Mouse (Mus musculus): ENCODE measurements around the gene Lima1.
"Not testable (repeated sequence)": the region's sequence is repeated elsewhere in the genome, so short reads cannot be mapped to it uniquely, and the experiment has no call there.

Lima1 gene

GRCm38 (mm10) chr15:99801885-99802572, 73.2 kb downstream of the Lima1 start:
- DNase-seq: no peak

DNA sequence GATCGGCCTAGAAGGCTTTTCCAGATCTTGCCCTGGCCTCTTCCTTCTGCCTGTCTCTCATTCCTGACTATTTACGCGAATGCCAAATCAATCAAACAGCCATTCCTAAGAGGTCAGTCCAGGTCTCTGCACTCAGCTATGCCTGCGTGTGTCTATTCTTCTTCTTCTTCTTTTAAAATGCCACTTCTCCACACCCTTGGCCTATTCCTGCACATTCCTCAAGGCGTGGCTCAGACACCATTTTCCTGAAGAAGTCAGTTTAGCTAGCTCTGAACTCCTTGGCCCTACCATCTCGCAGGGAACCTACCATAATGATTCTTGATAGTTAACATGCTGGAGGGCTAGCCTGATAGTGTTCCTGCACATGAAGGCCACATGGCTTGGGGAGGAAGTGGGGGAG, 75.5 kb downstream of the Lima1 start:
- no peak for DNase-seq

GRCm38 (mm10) chr15:99797898-99798297, 77.4 kb downstream of the Lima1 start:
- no peak for DNase-seq

GRCm38 (mm10) chr15:99796735-99797134, 78.5 kb downstream of the Lima1 start:
- no peak for DNase-seq

DNA sequence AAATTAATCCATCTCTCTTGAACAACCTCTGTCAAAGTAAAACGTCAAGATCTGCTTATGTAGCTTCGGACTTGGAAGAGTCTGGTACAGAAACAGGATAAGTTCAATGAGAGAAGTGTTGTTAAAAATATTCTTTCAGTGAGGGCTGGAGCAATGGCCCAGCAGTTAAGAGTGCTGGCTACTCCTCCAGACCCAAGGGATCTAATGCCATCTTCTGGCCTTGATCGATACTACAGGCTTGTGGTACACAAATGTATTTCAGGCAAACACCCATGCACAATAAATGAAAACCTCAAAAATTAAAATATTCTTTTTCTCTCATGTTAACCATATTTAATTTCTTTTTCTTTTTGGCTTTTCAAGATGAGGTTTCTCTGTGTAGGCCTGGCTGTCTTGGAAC, 79.2 kb downstream of the Lima1 start:
- DNase-seq: no peak

- DNase-seq: no peak
Measured at GRCm38 (mm10) chr15:99792221-99792815, 82.9 kb downstream of the Lima1 start.

GRCm38 (mm10) chr15:99791003-99791402, 84.3 kb downstream of the Lima1 start:
- no peak for DNase-seq

DNA sequence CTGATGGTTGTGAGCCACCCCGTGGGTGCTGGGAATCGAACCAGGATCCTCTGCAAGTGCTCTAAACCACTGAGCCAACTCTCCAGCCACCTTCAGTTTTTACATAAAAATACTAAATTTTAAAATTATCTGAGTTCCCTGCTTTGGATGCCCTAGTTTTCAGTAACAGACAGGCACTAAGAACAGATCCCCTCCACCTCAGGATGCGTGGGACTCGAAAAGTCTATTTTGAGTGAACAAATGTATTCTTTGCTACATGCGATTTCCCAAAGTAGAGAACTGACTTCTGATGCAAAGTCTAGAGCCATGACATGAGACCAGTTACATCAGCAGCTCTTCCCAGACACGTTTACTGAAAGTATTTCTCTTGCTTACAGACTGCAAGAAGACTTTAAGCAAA, 84.8 kb downstream of the Lima1 start:
- DNase-seq: no peak

DNA sequence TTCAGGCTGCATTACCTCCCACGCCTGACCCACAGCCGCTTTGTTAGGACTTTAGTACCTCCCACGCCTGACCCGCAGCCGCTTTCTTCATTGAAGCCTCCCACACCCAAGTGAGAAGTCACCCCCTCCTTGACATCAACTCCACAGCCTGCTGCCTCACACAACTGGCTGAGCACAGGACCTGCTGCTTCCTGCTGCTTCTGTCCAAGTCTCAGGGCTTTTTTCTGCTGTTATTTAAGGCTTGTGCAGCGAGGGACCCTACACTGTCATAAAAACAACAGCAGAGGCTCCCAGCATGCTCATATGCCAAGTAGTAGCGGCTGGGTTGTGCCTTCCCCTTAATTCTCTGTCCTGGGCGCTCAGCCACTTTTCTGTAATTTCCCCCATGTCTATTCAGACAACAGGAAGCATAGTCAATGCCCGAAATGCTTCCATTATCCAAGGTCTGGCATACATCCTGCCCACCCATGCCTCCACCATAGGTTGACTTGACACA, 87.6 kb downstream of the Lima1 start:
- peak; percentile 22 for DNase-seq

DNA sequence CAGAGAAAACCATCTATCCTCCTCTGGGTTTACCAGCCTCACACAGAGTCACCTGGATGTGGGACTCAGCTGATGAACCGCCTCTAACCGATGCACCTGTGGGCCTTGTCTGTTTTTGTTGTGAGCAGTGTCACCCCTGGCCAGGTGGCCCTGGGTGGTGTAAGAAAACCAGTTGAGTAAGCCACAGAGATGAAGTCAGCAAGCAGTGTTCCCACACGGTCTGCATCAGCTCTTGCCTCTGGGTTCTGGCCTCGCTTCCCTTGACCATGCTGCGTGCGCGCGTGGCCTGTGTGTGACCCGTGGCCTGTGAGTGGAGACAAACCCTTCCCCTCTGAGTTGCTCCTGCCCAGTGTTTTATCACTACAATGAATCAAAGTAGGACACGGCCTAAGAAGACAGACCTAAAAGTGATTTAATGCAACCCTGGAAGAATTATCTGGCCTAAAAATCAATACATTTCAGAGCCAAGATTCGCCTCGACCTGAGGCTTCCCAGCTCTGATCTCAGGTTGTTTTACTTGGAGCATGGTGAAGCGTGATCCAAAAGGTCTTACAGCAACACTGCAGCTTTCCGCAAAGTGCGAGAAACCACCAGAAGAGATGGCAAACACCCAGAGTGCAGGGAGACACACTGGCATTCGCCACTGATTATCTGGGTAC, 96.5 kb downstream of the Lima1 start:
- DNase-seq: no peak

GRCm38 (mm10) chr15:99778148-99778547, 97.1 kb downstream of the Lima1 start:
- no peak for DNase-seq

DNA sequence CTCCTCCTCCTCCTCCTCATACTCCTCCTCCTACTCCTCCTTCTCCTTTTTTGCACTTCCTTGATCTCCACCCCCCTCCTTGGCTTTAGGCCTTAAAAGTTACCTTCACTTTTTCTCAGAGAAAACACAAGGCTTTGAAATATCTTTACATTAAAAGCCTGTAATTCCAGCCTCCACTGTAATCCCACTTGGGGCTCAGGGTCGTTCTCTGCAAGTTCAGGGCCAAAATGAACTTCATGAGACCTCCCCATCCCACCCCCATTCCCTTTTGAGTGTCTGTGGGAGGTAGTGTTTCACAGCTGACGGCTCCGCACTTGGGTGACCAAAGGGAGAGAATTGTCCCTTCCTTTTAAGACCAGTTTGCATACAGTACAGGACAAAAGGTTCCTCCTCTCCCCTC, 102.3 kb downstream of the Lima1 start:
- DNase-seq: no peak

GRCm38 (mm10) chr15:99772881-99772924, 102.6 kb downstream of the Lima1 start, which contains the start of gene Cers5:
Gene Cers5, minus strand, starts transcription at chr15:99772885.
- DNase-seq: not testable (repeated sequence)

- DNase-seq: peak; percentile 80
Measured at GRCm38 (mm10) chr15:99772277-99772880, 102.9 kb downstream of the Lima1 start.

DNA sequence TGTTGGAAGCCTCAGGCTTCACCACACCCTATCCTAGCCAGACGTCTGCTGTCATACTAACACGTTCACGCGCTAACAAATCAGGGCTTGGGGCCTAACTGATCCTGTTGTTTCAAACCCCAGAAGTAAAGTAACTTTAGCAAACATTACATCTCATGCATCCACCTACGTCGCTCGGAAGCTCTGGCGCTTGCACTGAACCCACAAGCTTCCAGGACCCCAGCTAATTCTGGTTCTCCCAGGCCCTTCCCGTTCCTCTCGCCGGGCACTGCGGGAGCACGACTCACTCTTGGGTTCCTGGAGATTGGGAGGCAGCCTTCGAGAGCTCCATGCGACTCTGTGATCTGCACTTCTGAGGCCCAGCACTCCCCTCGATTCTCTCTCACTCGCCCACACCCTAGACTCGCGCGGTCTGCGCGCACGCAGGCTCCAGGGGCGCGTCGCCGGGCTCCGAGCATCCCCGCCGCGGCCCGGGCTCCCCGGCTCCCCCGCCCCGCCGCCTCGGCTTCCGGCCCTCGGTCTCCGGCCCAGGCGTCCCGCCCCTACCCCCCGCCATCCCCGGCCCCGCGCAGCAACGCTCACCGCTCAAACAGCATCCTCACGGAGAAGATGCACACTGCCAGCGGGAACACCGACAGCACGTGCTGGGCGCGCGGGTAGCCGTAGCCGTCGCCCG, 103.5 kb downstream of the Lima1 start:
- DNase-seq: no peak

DNA sequence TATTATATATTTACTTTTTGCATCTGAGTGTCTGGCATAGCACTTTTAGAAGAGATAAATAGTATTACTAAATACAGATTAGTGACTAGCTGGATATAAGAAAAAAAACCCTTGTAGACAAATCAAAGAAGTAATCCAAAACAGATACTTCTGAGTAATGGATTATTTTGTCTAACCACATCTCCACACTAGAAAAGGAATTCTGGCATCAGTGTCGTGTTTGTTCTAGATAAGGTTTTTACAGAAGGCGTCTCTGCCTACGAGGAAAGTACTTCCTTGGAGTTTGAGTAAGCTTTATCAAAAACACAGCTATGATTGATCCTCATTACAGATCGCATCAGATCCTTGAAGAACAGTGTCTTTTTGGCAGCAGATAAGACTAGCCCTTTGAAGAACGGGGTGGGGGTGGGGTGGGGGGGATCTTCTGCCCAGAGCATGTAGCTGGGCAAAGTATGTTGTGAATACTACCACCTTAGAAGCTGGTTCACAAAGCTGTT, 104.2 kb downstream of the Lima1 start:
- DNase-seq: no peak

DNA sequence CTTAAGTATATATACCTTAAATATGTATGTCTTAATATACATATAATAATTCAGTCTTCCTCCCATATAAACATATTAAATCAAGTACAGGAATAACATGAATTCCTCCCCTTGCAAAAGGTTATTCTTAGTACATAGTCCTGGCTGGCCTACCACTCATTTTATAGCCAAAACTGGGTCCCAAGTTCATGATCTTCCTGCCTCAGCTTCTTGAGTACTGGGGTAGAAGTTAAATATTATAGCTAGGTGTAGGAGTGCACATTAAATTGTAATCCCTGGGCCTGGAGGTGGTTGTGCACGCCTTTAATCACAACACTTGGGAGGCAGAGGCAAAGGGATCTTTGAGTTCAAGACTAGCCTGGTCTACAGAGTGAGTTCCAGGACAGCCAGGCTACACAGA, 106.5 kb downstream of the Lima1 start:
- no peak for DNase-seq

DNA sequence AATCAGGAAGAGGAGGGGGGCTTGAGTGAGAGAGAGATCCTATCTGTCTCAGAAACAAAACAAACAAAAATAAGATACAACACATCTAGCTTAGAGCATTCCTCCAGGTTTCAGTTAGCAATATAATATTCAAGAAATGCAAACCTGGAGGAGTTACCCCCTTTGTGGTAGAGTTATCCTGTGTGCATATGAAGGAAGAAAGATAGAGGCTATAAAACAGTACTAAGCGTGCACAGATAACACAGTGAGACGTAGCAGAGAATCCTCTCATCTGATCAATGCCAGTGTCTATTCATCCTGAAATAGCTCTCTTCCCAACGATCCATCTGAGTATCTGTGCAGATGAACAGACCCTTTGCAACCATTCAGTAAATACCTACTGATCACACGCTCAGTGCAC, 107.8 kb downstream of the Lima1 start:
- no peak for DNase-seq

- DNase-seq: no peak
Measured at GRCm38 (mm10) chr15:99754204-99754603, 121.1 kb downstream of the Lima1 start.

- DNase-seq: no peak
Measured at GRCm38 (mm10) chr15:99740229-99740628, 135.0 kb downstream of the Lima1 start.

- no peak for DNase-seq
Measured at GRCm38 (mm10) chr15:99736675-99737074, 138.6 kb downstream of the Lima1 start.

- peak; percentile 100 for DNase-seq
Measured at GRCm38 (mm10) chr15:99735631-99736030, 139.6 kb downstream of the Lima1 start.

DNA sequence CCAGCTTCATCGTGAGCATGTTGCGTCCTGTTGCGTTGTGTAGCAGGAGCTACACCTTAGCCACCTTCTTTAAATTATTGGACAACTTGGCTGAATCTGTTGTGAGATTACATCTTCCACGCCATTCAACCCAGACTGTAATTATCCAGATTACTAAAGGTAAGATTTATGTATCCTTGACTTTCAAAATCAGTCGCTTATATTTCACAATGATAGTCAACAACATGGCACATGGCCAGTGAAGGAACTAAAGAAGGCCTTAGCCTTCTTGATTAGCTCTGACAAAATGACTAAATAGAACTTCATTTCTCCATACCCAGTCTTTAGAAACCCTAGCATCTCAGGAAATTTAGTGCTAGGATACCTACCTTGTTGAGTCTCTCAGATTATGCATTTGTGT, 142.1 kb downstream of the Lima1 start:
- DNase-seq: no peak

- no peak for DNase-seq
Measured at GRCm38 (mm10) chr15:99731678-99732077, 143.6 kb downstream of the Lima1 start.
